Mouse (Mus musculus): ENCODE results near the gene Tmcc2. TPM values are rescaled to one million over a fixed set of nuclear protein-coding genes. Genes with fewer than 3 reads are reported as not detected.
A peak's percentile ranks its signal among the peaks of the same experiment; 100 is the strongest.

The Tmcc2 gene
- polyA plus RNA-seq, 1 experiment, result 26.7 TPM

- peaks cover 20% of the 10 kb centered on the region for H3K36me3 ChIP-seq (replicated peaks; ENCODE audit: low read length)
Measured at GRCm38 (mm10) chr1:132322711-132323542, 68.2 kb downstream of the Tmcc2 start.

GRCm38 (mm10) chr1:132321821-132322580 is 69.1 kb downstream of the Tmcc2 start:
- H3K36me3 ChIP-seq (replicated peaks; ENCODE audit: low read length), result peaks cover 15% of the 10 kb centered on the region

More at GRCm38 (mm10) chr1:132322711-132323542, 68.2 kb downstream of the Tmcc2 start:
- no peak for TF ChIP-seq FLI1 (IDR thresholded peaks at IDR 0.05; ENCODE audit: low read length)
- no peak for TF ChIP-seq GATA1 (IDR thresholded peaks at IDR 0.05; ENCODE audit: borderline replicate concordance, low read length)
- peaks cover 86% of the 10 kb centered on the region for H3K27me3 ChIP-seq (replicated peaks)
- no peaks in the 10 kb centered on the region for H3K9me3 ChIP-seq
- peaks cover 23% of the 10 kb centered on the region for H3K4me1 ChIP-seq
- no peak overlapping the region for H3K4me3 ChIP-seq (replicated peaks)

GRCm38 (mm10) chr1:132319242-132319641 is 71.8 kb downstream of the Tmcc2 start:
- H3K36me3 ChIP-seq (replicated peaks; ENCODE audit: low read length), result peaks cover 3% of the 10 kb centered on the region
- H3K4me1 ChIP-seq, result peaks cover 39% of the 10 kb centered on the region
- H3K9me3 ChIP-seq, result no peaks in the 10 kb centered on the region
- peak overlapping the region; percentile 46 for H3K4me3 ChIP-seq (replicated peaks)
- H3K27me3 ChIP-seq (replicated peaks), result peaks cover 90% of the 10 kb centered on the region
- TF ChIP-seq FLI1 (IDR thresholded peaks at IDR 0.05; ENCODE audit: low read length), result no peak
- TF ChIP-seq GATA1 (IDR thresholded peaks at IDR 0.05; ENCODE audit: borderline replicate concordance, low read length), result no peak

More at GRCm38 (mm10) chr1:132321821-132322580, 69.1 kb downstream of the Tmcc2 start:
- TF ChIP-seq GATA1 (IDR thresholded peaks at IDR 0.05; ENCODE audit: borderline replicate concordance, low read length) (no peak), FLI1 (IDR thresholded peaks at IDR 0.05; ENCODE audit: low read length) (no peak)
- Histone ChIP-seq H3K9me3 (no peaks in the 10 kb centered on the region), H3K4me1 (peaks cover 24% of the 10 kb centered on the region), H3K4me3 (replicated peaks) (no peak overlapping the region), H3K27me3 (replicated peaks) (peaks cover 86% of the 10 kb centered on the region)

- H3K27me3 ChIP-seq (replicated peaks), result peaks cover 93% of the 10 kb centered on the region
- H3K36me3 ChIP-seq (replicated peaks; ENCODE audit: low read length), result peaks cover 3% of the 10 kb centered on the region
- peaks cover 50% of the 10 kb centered on the region for H3K4me1 ChIP-seq
- TF ChIP-seq FLI1 (IDR thresholded peaks at IDR 0.05; ENCODE audit: low read length), result no peak
- TF ChIP-seq GATA1 (IDR thresholded peaks at IDR 0.05; ENCODE audit: borderline replicate concordance, low read length), result no peak
- peak overlapping the region; percentile 73 for H3K4me3 ChIP-seq (replicated peaks)
- no peaks in the 10 kb centered on the region for H3K9me3 ChIP-seq
Measured at GRCm38 (mm10) chr1:132317894-132318863, 72.9 kb downstream of the Tmcc2 start.

- Histone ChIP-seq H3K27me3 (replicated peaks) (peaks cover 93% of the 10 kb centered on the region), H3K4me3 (replicated peaks) (peak overlapping the region; percentile 92), H3K36me3 (replicated peaks; ENCODE audit: low read length) (no peaks in the 10 kb centered on the region), H3K4me1 (peaks cover 54% of the 10 kb centered on the region), H3K9me3 (no peaks in the 10 kb centered on the region)
- TF ChIP-seq GATA1 (IDR thresholded peaks at IDR 0.05; ENCODE audit: borderline replicate concordance, low read length) (no peak), FLI1 (IDR thresholded peaks at IDR 0.05; ENCODE audit: low read length) (no peak)
Measured at GRCm38 (mm10) chr1:132317413-132317812, 73.7 kb downstream of the Tmcc2 start.

GRCm38 (mm10) chr1:132316625-132316994 is 74.5 kb downstream of the Tmcc2 start:
- Histone ChIP-seq H3K36me3 (replicated peaks; ENCODE audit: low read length) (no peaks in the 10 kb centered on the region), H3K4me1 (peaks cover 62% of the 10 kb centered on the region), H3K4me3 (replicated peaks) (peak overlapping the region; percentile 92), H3K9me3 (no peaks in the 10 kb centered on the region), H3K27me3 (replicated peaks) (peaks cover 92% of the 10 kb centered on the region)
- TF ChIP-seq FLI1 (IDR thresholded peaks at IDR 0.05; ENCODE audit: low read length), result no peak

GRCm38 (mm10) chr1:132315889-132316624 is 75.0 kb downstream of the Tmcc2 start, which contains the start of gene Nuak2:
Nuak2 (plus strand) TSS chr1:132316126.
- H3K27me3 ChIP-seq (replicated peaks), result peaks cover 93% of the 10 kb centered on the region
- H3K4me3 ChIP-seq (replicated peaks), result peak within 1 kb of the TSS; percentile 92
- no peaks in the 10 kb centered on the region for H3K36me3 ChIP-seq (replicated peaks; ENCODE audit: low read length)
- peaks cover 67% of the 10 kb centered on the region for H3K4me1 ChIP-seq
- TF ChIP-seq FLI1 (IDR thresholded peaks at IDR 0.05; ENCODE audit: low read length) (no peak), GATA1 (IDR thresholded peaks at IDR 0.05; ENCODE audit: borderline replicate concordance, low read length) (no peak)
- no peaks in the 10 kb centered on the region for H3K9me3 ChIP-seq

GRCm38 (mm10) chr1:132312703-132313102 is 78.4 kb downstream of the Tmcc2 start:
- Histone ChIP-seq H3K4me3 (replicated peaks) (no peak overlapping the region), H3K9me3 (no peaks in the 10 kb centered on the region), H3K27me3 (replicated peaks) (peaks cover 92% of the 10 kb centered on the region), H3K4me1 (peaks cover 52% of the 10 kb centered on the region), H3K36me3 (replicated peaks; ENCODE audit: low read length) (no peaks in the 10 kb centered on the region)
- no peak for TF ChIP-seq GATA1 (IDR thresholded peaks at IDR 0.05; ENCODE audit: borderline replicate concordance, low read length)
- no peak for TF ChIP-seq FLI1 (IDR thresholded peaks at IDR 0.05; ENCODE audit: low read length)
